Mouse (Mus musculus) embryonic stem cell, embryonic (primary cell): Measurements from ENCODE around the gene Itsn1.

Experiments used
- CTCF ChIA-PET, 4 experiments: fragments of 300-600 bp in 2 of 4; fragments of 350-600 bp in 2 of 4; sonication (Branson Sonifier 250); formaldehyde crosslinking; loops; one replicate each; lab custom pipeline; 2022; ENCODE audit warnings: inconsistent platforms in 2 of 4; lab: Charles Lee
- POLR2A ChIA-PET, 4 experiments: fragments of 300-600 bp in 2 of 4; fragments of 350-600 bp in 2 of 4; sonication (Branson Sonifier 250); formaldehyde crosslinking; loops; one replicate each; lab custom pipeline; 2022; ENCODE audit warnings: antibody characterized with exemption in 4 of 4, inconsistent platforms in 1 of 4; lab: Charles Lee

The Itsn1 gene

DNA sequence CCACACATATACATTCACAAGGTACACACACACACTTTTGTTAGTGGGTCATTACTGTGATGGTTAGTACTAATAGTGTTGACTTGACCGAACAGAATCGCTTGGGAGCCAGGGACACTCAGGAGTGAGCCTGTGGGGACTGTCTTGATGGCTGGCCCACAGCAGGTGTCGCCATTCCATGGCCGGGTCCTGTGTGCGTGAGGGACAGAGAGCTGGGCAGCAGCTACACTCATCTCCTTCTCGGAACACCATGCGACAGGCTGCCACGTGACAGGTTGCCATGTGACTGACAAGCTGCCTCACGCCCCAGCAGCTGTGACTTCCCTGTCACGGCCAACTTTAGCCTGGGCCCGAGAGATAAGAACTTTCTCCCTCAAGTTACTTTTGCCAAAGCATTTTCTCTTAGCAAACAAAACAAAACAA lies 12.1 kb upstream of the Itsn1 start:
- CTCF ChIA-PET: interaction anchor here in 2 of 4 experiments (0.6 to 2.2 kb wide), 3 partner anchors 18 to 168 kb away, joined by 3 to 8 read pairs (median 4); partner anchors contain the start of gene Donson (in 1 of the 2)
- POLR2A ChIA-PET: interaction anchor here in 3 of 4 experiments (0.6 to 3.7 kb wide), 13 partner anchors 11 to 72 kb away, joined by 3 to 28 read pairs (median 4); partner anchors contain the start of genes Cryzl1 (in 2 of the 3), Gart (in 2 of the 3), Son (in 2 of the 3) and Donson (in 1 of the 3)

- CTCF ChIA-PET: interaction anchor here in 1 of 4 experiments (1.1 to 2.2 kb wide), 2 partner anchors 29 to 168 kb away, joined by 3 to 8 read pairs; partner anchors contain the start of gene Donson
Observed at GRCm38 (mm10) chr16:91717399-91717798, 11.7 kb upstream of the Itsn1 start.

DNA sequence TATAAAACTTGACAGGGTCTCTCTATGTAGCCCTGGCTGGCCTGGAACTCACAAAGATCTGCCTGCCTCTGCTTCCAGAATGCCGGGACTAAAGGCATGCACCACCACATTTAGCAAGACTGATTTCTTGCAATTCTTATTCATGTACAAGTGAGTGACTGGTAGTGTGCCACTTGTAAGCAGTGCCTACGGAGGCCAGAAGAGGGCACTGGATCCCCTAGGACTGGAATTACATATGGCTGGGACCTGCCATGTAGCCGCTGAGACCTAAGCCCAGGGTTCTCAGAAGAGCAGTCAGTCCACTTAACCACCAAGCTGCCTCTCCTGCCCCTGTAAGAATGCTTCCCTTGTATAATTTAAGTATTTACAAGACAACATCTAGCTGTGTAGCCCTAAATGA lies 4.8 kb upstream of the Itsn1 start:
- ChIA-PET POLR2A (interaction anchor here in 3 of 4 experiments (0.6 to 5.7 kb wide), 14 partner anchors 10 to 210 kb away, joined by 3 to 33 read pairs (median 4); partner anchors contain the start of genes Gart (in 1 of the 3) and Son (in 1 of the 3)), CTCF (interaction anchor here in 3 of 4 experiments (0.6 to 2.1 kb wide), 7 partner anchors 30 to 211 kb away, joined by 3 to 8 read pairs (median 3); no protein-coding TSS in a partner anchor)

More at GRCm38 (mm10) chr16:91717399-91717798, 11.7 kb upstream of the Itsn1 start:
- POLR2A ChIA-PET: interaction anchor here in 3 of 4 experiments (0.6 to 3.7 kb wide), 13 partner anchors 10 to 72 kb away, joined by 3 to 28 read pairs (median 4); partner anchors contain the start of genes Cryzl1 (in 2 of the 3), Gart (in 2 of the 3), Son (in 2 of the 3) and Donson (in 1 of the 3)

- ChIA-PET POLR2A (interaction anchor here in 2 of 4 experiments (0.6 to 5.7 kb wide), 45 partner anchors 8 to 1740 kb away, joined by 3 to 33 read pairs (median 4); partner anchors contain the start of genes Gart (in 2 of the 2), Son (in 2 of the 2), Donson (in 1 of the 2) and Ifnar1 (in 1 of the 2)), CTCF (no interaction called here)
Observed at GRCm38 (mm10) chr16:91727433-91727832, 1.6 kb upstream of the Itsn1 start.

DNA sequence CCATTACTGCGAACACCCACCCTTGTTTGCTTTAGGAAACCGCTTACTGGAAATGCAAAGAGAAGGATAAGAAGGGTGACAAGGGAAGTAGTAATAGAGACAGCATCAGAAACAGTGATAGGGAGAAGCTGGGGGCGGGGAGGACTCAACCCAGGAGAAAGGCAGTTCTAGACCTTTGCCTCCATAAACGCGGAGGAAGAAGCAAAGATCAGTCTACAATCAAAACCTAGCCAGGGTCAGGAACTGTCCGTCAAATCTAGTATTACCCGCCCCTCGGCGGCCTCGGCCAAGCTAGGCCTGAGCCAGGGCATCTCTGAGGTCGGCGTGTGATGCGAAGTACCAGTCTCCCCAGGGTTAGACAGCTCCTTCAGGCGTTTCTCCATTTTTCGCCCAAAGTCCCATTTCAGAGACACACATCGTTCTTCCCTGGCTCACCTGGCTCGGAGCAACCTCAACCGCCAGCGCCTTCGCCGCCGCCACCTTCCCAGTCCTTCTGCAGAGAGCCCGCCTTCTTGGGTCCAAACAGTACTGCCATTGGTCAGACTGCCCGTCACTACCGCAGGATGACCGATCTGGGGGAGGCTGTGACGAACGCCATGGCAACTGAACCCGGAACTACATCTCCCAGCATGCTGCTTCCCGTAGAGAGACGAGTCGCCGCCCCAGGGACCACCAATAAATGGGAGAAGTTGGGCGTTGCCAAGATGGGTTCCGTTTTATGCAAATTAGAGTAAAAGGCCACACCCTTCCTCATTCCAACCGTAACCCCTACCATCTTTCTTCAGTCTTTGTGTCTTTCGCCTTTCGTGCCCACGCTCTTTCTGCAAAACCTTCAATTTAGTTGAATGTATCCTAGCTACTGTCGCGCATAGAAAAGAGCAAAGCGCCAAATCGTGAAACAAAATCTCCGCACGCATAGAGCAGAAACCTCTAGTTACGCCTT lies 687 bp upstream of the Itsn1 start, which contains the start of gene Cryzl1:
TSS of gene Cryzl1 (minus strand) at position 853 of the 943 bp plus-strand sequence.
- CTCF ChIA-PET: interaction anchor here in 1 of 4 experiments (0.6 to 1.6 kb wide), 3 partner anchors 8 to 366 kb away, joined by 3 to 4 read pairs (median 3); no protein-coding TSS in a partner anchor
- POLR2A ChIA-PET: interaction anchor here in 3 of 4 experiments (0.5 to 5.7 kb wide), 42 partner anchors 7 to 1741 kb away, joined by 3 to 33 read pairs (median 4); partner anchors contain the start of genes Gart (in 2 of the 3), Son (in 2 of the 3) and Ifnar1 (in 1 of the 3)

- ChIA-PET POLR2A (interaction anchor here (0.6 to 5.7 kb wide), 23 partner anchors 7 to 367 kb away, joined by 3 to 33 read pairs (median 3); partner anchors contain the start of genes Son (in 3 of the 4), Gart (in 2 of the 4) and Donson (in 1 of the 4)), CTCF (interaction anchor here in 3 of 4 experiments (0.6 to 1.1 kb wide), 4 partner anchors 12 to 209 kb away, joined by 3 to 5 read pairs (median 3); no protein-coding TSS in a partner anchor)
Observed at GRCm38 (mm10) chr16:91729821-91730441, 850 bp downstream of the Itsn1 start.

GRCm38 (mm10) chr16:91730446-91730845 lies 1.4 kb downstream of the Itsn1 start:
- ChIA-PET CTCF (interaction anchor here in 1 of 4 experiments (0.6 to 1.1 kb wide), 2 partner anchors 155 to 208 kb away, joined by 3 to 5 read pairs; no protein-coding TSS in a partner anchor), POLR2A (interaction anchor here in 3 of 4 experiments (0.6 to 4.4 kb wide), 13 partner anchors 8 to 367 kb away, joined by 3 to 25 read pairs (median 3); partner anchors contain the start of genes Gart (in 1 of the 3) and Son (in 1 of the 3))

DNA sequence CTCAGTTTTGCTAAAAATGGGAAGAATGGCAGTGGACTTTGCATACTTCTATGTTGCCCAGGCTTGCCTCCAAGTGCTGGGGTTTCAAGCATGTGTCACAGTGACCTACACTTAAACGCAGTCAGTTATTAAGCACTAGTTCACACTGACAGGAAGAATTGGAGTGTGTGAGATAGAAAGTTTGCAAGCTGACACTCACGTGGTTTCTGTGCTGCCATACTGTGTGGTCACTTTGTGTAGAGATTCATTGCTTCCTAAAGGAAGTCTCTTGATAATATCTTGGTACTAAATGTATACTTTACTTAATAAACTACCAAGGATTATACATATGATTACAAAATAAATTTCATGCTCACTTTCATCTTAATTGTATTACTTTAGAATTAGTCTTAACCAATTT lies 3.7 kb downstream of the Itsn1 start:
- CTCF ChIA-PET: no interaction called here
- POLR2A ChIA-PET: interaction anchor here in 2 of 4 experiments (1.6 to 2.5 kb wide), 3 partner anchors 9 to 86 kb away, joined by 4 to 7 read pairs (median 5); partner anchors contain the start of genes Gart (in 1 of the 2) and Son (in 1 of the 2)

- ChIA-PET POLR2A (interaction anchor here in 3 of 4 experiments (0.6 to 6.0 kb wide), 9 partner anchors 8 to 84 kb away, joined by 3 to 33 read pairs (median 4); partner anchors contain the start of genes Cryzl1 (in 1 of the 3) and Itsn1 (in 1 of the 3)), CTCF (no interaction called here)
Observed at GRCm38 (mm10) chr16:91734771-91735170, 5.7 kb downstream of the Itsn1 start.

- POLR2A ChIA-PET: interaction anchor here in 2 of 4 experiments (0.9 to 6.0 kb wide), 9 partner anchors 8 to 24 kb away, joined by 3 to 33 read pairs (median 3); partner anchors contain the start of genes Cryzl1 (in 1 of the 2) and Itsn1 (in 1 of the 2)
- CTCF ChIA-PET: no interaction called here
Observed at GRCm38 (mm10) chr16:91736046-91736816, 7.2 kb downstream of the Itsn1 start.

GRCm38 (mm10) chr16:91738505-91738904 lies 9.4 kb downstream of the Itsn1 start:
- CTCF ChIA-PET: no interaction called here
- POLR2A ChIA-PET: interaction anchor here in 2 of 4 experiments (0.7 to 6.0 kb wide), 4 partner anchors 8 to 97 kb away, joined by 3 to 33 read pairs (median 4); partner anchors contain the start of genes Cryzl1 (in 2 of the 2) and Itsn1 (in 2 of the 2)

GRCm38 (mm10) chr16:91740184-91740917 lies 11.3 kb downstream of the Itsn1 start:
- POLR2A ChIA-PET: interaction anchor here in 2 of 4 experiments (0.5 to 2.2 kb wide), 15 partner anchors 10 to 298 kb away, joined by 3 to 13 read pairs (median 4); partner anchors contain the start of genes Cryzl1 (in 2 of the 2), Itsn1 (in 2 of the 2), Gart (in 1 of the 2) and Son (in 1 of the 2)
- CTCF ChIA-PET: interaction anchor here in 3 of 4 experiments (0.6 to 0.7 kb wide), 3 partner anchors 144 to 390 kb away, joined by 3 read pairs; no protein-coding TSS in a partner anchor

- ChIA-PET POLR2A (interaction anchor here in 2 of 4 experiments (0.5 to 2.2 kb wide), 19 partner anchors 8 to 298 kb away, joined by 3 to 13 read pairs (median 3); partner anchors contain the start of genes Cryzl1 (in 1 of the 2), Gart (in 1 of the 2), Itsn1 (in 1 of the 2) and Son (in 1 of the 2)), CTCF (interaction anchor here in 2 of 4 experiments (0.5 to 1.0 kb wide), 5 partner anchors 132 to 268 kb away, joined by 3 to 7 read pairs (median 3); no protein-coding TSS in a partner anchor)
Observed at GRCm38 (mm10) chr16:91740918-91741255, 11.8 kb downstream of the Itsn1 start.

GRCm38 (mm10) chr16:91743055-91743454 lies 14.0 kb downstream of the Itsn1 start:
- CTCF ChIA-PET: interaction anchor here in 1 of 4 experiments (0.8 kb wide), 1 partner anchor 11 kb away, joined by 3 read pairs; no protein-coding TSS in a partner anchor
- POLR2A ChIA-PET: interaction anchor here in 3 of 4 experiments (0.6 to 4.5 kb wide), 4 partner anchors 15 to 482 kb away, joined by 3 to 25 read pairs (median 3); partner anchors contain the start of genes Cryzl1 (in 1 of the 3) and Itsn1 (in 1 of the 3)
